Mouse (Mus musculus): ENCODE results near the gene Gas1. TPM values are rescaled to one million over a fixed set of nuclear protein-coding genes. Genes with fewer than 3 reads are reported as not detected.
A peak's percentile ranks its signal among the peaks of the same experiment; 100 is the strongest.

Gas1 gene
- total RNA-seq, 2 experiments from 2014 or later: 70.2 to 80.5 TPM

GRCm38 (mm10) chr13:60173591-60174524, 3.3 kb downstream of the Gas1 start:
- intact Hi-C loops (cut with DNase I): loop anchor here (2.0 kb wide), 2 partner anchors 101 to 221 kb away; no protein-coding TSS in a partner anchor
- peak; percentile 49 to 52 for DNase-seq

GRCm38 (mm10) chr13:60173186-60173585, 4.0 kb downstream of the Gas1 start:
- intact Hi-C loops (cut with DNase I): no loop called here
- DNase-seq: peak in 1 of 2 experiments; percentile 12

- DNase-seq: peak; percentile 46 to 48
- intact Hi-C loops (cut with DNase I): no loop called here
Observed at GRCm38 (mm10) chr13:60172366-60173017, 4.7 kb downstream of the Gas1 start.

GRCm38 (mm10) chr13:60171781-60172180, 5.4 kb downstream of the Gas1 start:
- intact Hi-C loops (cut with DNase I): no loop called here

GRCm38 (mm10) chr13:60170898-60171715, 6.1 kb downstream of the Gas1 start:
- intact Hi-C loops (cut with DNase I): no loop called here
- no peak for DNase-seq

More at GRCm38 (mm10) chr13:60171781-60172180, 5.4 kb downstream of the Gas1 start:
- no peak for DNase-seq

GRCm38 (mm10) chr13:60169026-60169425, 8.1 kb downstream of the Gas1 start:
- no peak for DNase-seq
- intact Hi-C loops (cut with DNase I): no loop called here

- DNase-seq: peak in 1 of 2 experiments; percentile 15
- intact Hi-C loops (cut with DNase I): no loop called here
Observed at GRCm38 (mm10) chr13:60156294-60157126, 20.7 kb downstream of the Gas1 start.

GRCm38 (mm10) chr13:60154170-60154569, 23.0 kb downstream of the Gas1 start:
- intact Hi-C loops (cut with DNase I): no loop called here
- no peak for DNase-seq

- intact Hi-C loops (cut with DNase I): no loop called here
- DNase-seq: no peak
Observed at GRCm38 (mm10) chr13:60148235-60148634, 28.9 kb downstream of the Gas1 start.

GRCm38 (mm10) chr13:60147857-60148181, 29.3 kb downstream of the Gas1 start:
- DNase-seq: no peak
- intact Hi-C loops (cut with DNase I): no loop called here

GRCm38 (mm10) chr13:60146994-60147856, 29.9 kb downstream of the Gas1 start:
- DNase-seq: peak; percentile 10 to 43
- intact Hi-C loops (cut with DNase I): no loop called here

- DNase-seq: no peak
- intact Hi-C loops (cut with DNase I): no loop called here
Observed at GRCm38 (mm10) chr13:60146231-60146630, 30.9 kb downstream of the Gas1 start.

- intact Hi-C loops (cut with DNase I): no loop called here
- no peak for DNase-seq
Observed at GRCm38 (mm10) chr13:60136962-60137361, 40.2 kb downstream of the Gas1 start.

GRCm38 (mm10) chr13:60134439-60134799, 42.7 kb downstream of the Gas1 start:
- DNase-seq: no peak
- intact Hi-C loops (cut with DNase I): no loop called here

GRCm38 (mm10) chr13:60133716-60134438, 43.3 kb downstream of the Gas1 start:
- intact Hi-C loops (cut with DNase I): no loop called here
- no peak for DNase-seq

GRCm38 (mm10) chr13:60131771-60132170, 45.4 kb downstream of the Gas1 start:
- no peak for DNase-seq
- intact Hi-C loops (cut with DNase I): no loop called here

GRCm38 (mm10) chr13:60129541-60129940, 47.6 kb downstream of the Gas1 start:
- no peak for DNase-seq
- intact Hi-C loops (cut with DNase I): no loop called here

GRCm38 (mm10) chr13:60126338-60126737, 50.8 kb downstream of the Gas1 start:
- intact Hi-C loops (cut with DNase I): no loop called here
- DNase-seq: no peak
